Comparison of ENCODE assay signal across 8 mouse cellular contexts in genomic region chr2:134871692-134872489, GRCm38 (mm10).
DNase-seq lines count a peak whose midpoint lies in the region; ATAC-seq and TF ChIP-seq lines count a peak whose summit lies in the region.
"Had no signal": no experiment of that assay in that cellular context is flagged by ENCODE, and none has a peak within 500 bp of the region (broad histone marks: within the 10 kb centered on the region; RNA-seq: fewer than 3 reads in every experiment).

No protein-coding gene starts in this region.

- no peaks in the 10 kb centered on the region for H3K36me3 ChIP-seq in kidney, embryonic 15.5 days
- H3K36me3 ChIP-seq: embryonic facial prominence, embryonic 15.5 days had no signal

- H3K9ac ChIP-seq in kidney, embryonic 15.5 days, result no peak overlapping the region
- H3K9ac ChIP-seq: embryonic facial prominence, embryonic 15.5 days had no signal

- intact Hi-C loops in heart, postnatal 25 days (cut with DNase I), result no loop called here

- no peak for TF ChIP-seq CTCF in cortical plate, adult 2 months (IDR thresholded peaks at IDR 0.05; ENCODE audit: extremely low read depth, insufficient read depth, low read length)

- no peak overlapping the region for H3K4me2 ChIP-seq in kidney, embryonic 15.5 days
- H3K4me2 ChIP-seq: embryonic facial prominence, embryonic 15.5 days had no signal

- 72% methylated on average over 9 of the region's 9 CpGs for WGBS in kidney, embryonic 15.5 days

- H3K4me1 ChIP-seq in kidney, embryonic 15.5 days, result 0 out of 2 replicates have a peak, but pooled peaks cover 3% of the 10 kb centered on the region
- peaks cover 2% of the 10 kb centered on the region for H3K4me1 ChIP-seq in cortical plate, adult 2 months (ENCODE audit: control insufficient read depth, insufficient read depth, low read length)
- H3K4me1 ChIP-seq: embryonic facial prominence, embryonic 15.5 days had no signal

- DNase-seq in kidney, adult 9 months, result no peak
- peak; percentile 1 for DNase-seq in heart, postnatal 25 days (ENCODE audit: low spot score)
- no peak for DNase-seq in thymus, postnatal 10 days (ENCODE audit: low spot score in 2 of 2)
- DNase-seq in ovary, adult 18-20 months (ENCODE audit: low spot score), result no peak

- peak overlapping the region; percentile 51 for H3K27ac ChIP-seq in kidney, embryonic 15.5 days
- 0 out of 2 replicates have a peak overlapping the region, but pooled peaks have one; percentile 3 for H3K27ac ChIP-seq in cortical plate, adult 2 months (ENCODE audit: insufficient read depth, low read length)
- H3K27ac ChIP-seq: embryonic facial prominence, embryonic 15.5 days had no signal

- no peak for ATAC-seq in kidney, embryonic 15.5 days (replicated peaks; ENCODE audit: low FRiP score)
- peak; percentile 64; the same call in 1 of the 2 replicates for ATAC-seq in megakaryocyte-erythroid progenitor cell, adult 5-6 weeks (replicated peaks; ENCODE audit: low FRiP score, low TSS enrichment, poor library complexity, severe bottlenecking)

- no peaks in the 10 kb centered on the region for H3K9me3 ChIP-seq in kidney, embryonic 15.5 days (replicated peaks)
- H3K9me3 ChIP-seq: embryonic facial prominence, embryonic 15.5 days had no signal

- TF ChIP-seq POLR2A in cortical plate, adult 2 months (IDR thresholded peaks at IDR 0.05; ENCODE audit: extremely low read depth, insufficient read depth, low read length), result no peak

- no peak overlapping the region for H3K4me3 ChIP-seq in kidney, embryonic 15.5 days (replicated peaks)
- no peak overlapping the region for H3K4me3 ChIP-seq in cortical plate, adult 2 months (ENCODE audit: insufficient read depth, low read length)
- H3K4me3 ChIP-seq: embryonic facial prominence, embryonic 15.5 days had no signal

- H3K27me3 ChIP-seq in kidney, embryonic 15.5 days, result no peaks in the 10 kb centered on the region
- H3K27me3 ChIP-seq: embryonic facial prominence, embryonic 15.5 days had no signal
